Mouse (Mus musculus) cerebellum, postnatal 4 days (tissue): ENCODE measurements at regions not wholly inside any gene's neighbourhood (a gene's known extent, or its start where the extent isn't known, plus 50 kb on each side); places are given as distances from the start of the nearest gene placed in this dataset.

ENCODE experiments used
- DNase-seq, 2 experiments: peaks; one replicate each; pipeline ENCODE4 v3.0.0; 2022; ENCODE audit warnings: low spot score in 2 of 2, mixed read lengths in 1 of 2

GRCm38 (mm10) chr5:28919296-28920063, 276.3 kb upstream of the Rnf32 start:
- DNase-seq, result no peak

DNA sequence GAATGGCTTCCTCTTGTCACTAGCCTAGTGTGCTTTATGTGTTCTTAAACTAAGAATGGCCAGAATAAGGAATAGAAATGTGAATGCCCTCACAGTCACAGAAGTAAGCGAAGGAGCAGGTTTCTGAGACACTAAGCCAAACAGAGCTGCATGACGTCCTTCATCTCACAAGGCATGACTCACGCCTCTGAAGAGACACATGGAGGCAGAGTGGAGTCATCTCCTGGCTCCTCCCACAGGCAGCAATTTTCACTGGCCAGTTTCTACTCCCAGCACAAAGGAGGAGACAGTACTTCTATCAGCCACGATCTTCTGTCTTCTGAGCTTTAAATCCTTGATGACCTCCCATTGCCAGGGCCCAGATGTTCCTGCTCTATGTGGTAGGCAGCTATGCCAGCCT, 291.3 kb upstream of the Rnf32 start:
- no peak for DNase-seq

DNA sequence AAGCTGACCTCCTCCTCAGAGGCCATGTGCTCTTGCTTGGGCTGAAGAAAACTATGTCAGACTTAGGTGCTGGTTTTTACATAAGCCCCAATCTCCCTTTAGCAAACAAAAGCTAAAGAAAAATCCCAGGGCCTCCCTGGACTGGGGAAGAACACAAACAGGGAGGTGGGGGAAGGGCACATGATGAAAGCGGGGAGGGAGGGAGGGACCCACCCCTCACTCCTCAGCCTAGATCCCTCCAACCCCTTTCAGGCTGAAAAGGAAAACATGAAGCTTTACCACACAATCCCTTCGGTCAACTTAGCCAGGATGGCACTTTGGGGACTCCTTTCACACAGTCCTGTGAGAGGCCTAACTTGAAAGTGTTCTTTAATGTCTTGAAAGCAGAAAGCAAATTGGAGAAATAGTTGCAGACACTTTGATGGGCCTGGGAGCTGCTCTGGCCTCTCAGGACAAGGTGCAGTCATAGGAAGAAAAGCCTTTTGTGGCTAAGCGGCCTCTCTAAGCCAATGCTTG, 291.9 kb upstream of the Rnf32 start:
- DNase-seq, result no peak

- no peak for DNase-seq
Measured at GRCm38 (mm10) chr5:28892703-28893249, 303.0 kb upstream of the Rnf32 start.

GRCm38 (mm10) chr5:28891988-28892387, 303.8 kb upstream of the Rnf32 start:
- DNase-seq, result no peak

- DNase-seq, result no peak
Measured at GRCm38 (mm10) chr5:28884746-28885365, 310.9 kb upstream of the Rnf32 start.

DNA sequence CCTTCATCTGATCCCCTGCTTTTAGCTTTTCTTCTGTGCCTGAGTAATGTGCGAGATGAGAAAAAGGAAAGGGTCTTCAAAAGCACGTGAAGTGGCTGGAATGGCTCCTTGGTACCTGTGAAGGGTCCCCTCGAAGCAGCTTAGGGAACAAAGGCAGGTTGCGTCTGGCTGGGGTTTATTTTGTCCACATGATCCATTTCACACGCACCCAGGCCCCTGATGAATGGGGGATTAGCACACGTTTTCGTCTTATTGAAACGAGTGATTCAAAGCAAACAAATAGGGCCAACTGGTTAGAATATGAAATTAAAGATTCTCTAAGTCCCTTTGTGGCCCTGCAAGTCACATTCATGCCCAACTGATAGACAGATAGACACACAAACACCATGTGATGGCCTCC, 319.6 kb upstream of the Rnf32 start:
- no peak for DNase-seq

GRCm38 (mm10) chr5:28873600-28874265, 322.1 kb upstream of the Rnf32 start:
- no peak for DNase-seq

DNA sequence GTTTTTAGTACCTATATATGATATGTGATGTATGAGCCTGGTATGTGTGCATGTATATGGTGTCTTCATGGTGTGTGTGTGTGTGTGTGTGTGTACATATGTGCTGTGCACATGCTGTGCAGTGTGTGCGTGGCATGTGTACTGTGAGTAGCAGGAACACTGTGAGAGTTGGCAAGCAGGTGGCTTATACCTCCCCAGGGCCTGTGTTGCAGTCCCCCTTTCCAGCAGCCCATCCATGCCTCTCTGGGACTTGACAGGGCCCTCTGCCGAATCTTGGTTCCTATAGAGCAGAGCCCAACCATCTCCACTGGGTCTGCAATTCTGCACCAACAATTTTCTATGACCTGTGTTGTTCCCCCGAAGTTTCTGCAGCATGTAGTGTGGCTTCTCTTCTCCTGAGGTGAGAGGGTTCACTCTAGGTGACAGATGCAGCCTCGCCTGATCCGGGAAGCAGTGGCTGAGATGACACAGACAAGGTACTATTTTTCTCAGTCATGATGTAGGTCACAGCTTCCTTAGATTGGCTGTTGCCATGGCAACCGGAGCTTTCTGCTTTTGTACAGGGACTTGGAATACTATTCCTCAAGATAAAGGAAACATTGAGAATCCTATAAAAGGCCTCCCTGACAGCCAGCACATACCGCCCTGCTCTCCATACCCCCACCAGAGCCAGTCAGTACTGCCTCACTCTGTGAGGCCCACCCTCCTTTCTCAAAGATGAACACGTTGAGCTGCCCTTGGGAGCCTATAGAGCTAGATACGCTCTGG, 336.0 kb upstream of the Rnf32 start:
- DNase-seq, result peak in 1 of 2 experiments; percentile 33

DNA sequence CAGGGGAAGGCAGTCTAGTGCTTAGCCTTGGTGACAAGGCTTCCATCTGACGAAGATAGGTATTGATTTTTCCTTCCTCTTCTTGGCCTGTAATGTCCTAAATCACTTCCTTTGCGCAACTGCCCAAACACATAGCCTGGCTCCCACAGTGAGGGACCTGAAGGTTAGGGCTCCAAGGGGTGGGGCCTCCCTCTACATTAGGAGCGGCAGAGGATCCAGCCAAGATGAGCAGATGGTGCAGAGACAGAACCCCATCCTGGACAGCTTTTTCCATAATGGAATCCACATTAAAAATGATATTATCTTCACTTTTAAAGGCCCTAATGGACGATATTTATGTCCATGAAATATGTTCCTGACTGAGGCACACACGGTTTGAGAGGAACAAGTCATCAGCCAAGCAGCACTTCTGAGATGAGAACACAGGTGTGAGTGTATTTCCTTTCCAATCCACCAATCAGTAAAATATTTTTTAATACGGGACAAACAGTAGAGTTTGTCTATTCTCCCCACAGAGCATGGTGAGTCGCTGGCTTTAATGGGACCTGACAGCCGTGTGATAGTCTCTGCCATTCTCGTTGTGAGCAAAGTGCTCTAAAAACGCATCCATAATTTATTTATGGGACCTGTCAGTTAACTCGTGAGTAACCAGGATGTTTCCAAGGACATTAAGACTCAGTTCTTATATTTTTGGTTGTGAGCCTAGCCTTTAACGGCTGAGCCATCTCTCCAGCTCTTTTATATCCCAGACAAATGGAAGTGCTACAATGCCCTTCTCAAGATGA, 357.5 kb upstream of the Rnf32 start:
- DNase-seq, result no peak

DNA sequence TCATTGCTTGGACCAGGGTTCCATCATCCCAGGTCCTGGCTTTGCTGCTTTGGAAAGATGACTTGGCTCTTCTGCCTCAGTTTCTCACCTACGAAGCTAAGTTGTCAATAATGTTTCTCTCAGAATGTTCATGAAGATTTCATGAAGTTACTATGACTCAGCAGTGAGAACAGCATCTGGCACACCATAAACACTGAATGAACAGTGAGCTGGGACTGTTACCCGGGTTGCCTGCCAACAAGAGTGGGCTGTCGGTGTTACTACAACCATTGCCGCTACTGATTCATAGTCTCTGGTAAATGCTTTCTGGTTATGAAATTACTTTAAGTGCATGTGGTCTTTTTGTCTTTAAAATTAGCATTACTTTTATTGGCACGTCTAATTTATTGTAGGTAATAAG, 352.0 kb upstream of the Shh start:
- DNase-seq, result no peak

- no peak for DNase-seq
Measured at GRCm38 (mm10) chr5:28807950-28808349, 340.9 kb upstream of the Shh start.

DNA sequence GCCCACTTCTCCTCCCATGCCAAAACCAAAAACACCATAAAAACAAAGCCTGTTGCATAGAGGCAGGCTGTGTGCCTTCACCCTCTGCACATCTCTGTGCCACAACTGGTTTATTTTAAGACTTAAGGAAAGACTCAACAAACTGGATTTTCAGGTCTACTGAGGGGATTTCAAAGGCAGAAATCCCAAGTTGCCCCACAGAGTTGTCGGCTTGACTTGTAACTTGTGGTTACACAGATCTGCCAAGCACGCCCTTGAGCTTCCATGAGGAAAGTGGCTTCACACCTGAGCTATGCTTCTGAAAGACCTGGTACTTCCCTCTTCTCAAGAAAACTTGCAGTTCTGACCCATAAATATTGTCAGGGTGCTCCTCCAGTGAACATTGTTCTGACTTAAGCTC, 332.4 kb upstream of the Shh start:
- DNase-seq, result no peak

- no peak for DNase-seq
Measured at GRCm38 (mm10) chr5:28798361-28798760, 331.3 kb upstream of the Shh start.

- no peak for DNase-seq
Measured at GRCm38 (mm10) chr5:28795130-28795758, 328.2 kb upstream of the Shh start.

DNA sequence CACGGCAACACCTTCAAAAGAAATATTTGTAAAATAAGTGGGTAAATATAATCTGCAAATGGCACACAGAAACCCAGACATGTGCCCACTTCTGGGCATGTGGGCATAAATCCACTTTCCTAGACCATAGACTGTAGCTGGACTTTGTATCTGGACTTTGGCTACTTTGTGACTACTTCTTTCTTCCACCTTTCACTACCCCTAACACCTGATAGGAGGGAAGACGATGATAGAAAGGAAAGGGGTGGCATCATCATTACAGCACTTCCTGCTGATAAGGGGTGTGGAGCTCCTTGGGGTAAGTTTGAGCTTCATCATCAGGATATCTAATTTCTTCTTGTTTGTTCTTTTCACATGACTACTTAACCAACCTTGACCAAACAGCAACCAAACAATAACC, 326.7 kb upstream of the Shh start:
- no peak for DNase-seq

DNA sequence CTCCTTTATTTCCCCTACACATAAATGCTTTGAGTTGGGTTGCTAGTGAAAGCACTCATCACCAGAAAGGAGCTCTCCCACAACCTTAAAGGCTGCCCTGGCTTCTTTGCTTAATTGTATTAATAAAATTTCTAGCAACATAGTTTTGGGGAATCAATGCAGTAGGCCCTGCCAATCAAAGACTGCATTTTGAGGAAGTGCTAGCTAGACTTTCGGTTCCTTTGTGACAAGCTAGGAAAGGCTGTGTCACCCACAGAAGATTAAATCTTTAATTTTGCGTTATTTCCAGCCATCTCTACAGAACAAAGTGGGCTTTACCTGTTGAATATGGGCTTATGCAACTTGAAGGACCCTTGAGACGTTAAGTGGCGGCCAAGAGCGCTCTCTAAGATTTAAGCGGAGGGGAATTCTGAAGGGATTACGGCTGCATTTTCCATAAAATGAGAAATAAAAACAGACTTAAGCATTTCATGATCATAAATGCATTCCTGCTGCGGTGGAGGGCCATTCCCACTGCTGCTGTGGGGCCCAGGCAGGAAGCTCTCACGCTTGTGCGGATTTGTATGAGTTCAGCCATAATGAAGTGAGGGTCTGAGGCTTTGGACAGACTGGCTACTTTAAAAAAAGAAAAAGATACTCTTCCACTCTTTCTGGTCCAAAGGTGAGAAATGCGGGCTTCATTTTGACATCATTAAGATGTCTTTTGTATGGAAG, 318.4 kb upstream of the Shh start:
- DNase-seq, result no peak

- no peak for DNase-seq
Measured at GRCm38 (mm10) chr5:28784339-28784966, 317.4 kb upstream of the Shh start.

- DNase-seq, result no peak
Measured at GRCm38 (mm10) chr5:28775648-28776359, 308.7 kb upstream of the Shh start.
